Mouse (Mus musculus) cortical plate, adult 2 months (tissue): ENCODE data around the gene Zfp865.

ENCODE experiments used
- CTCF ChIP-seq: fragments of 200-500 bp; IDR thresholded peaks from 2 replicates; pipeline ENCODE4 v1.5.1; 2011; ENCODE audit warnings: mild to moderate bottlenecking, control low read depth, low read length; ENCODE audit not compliant: insufficient read depth; ENCODE audit errors: extremely low read depth
- POLR2A ChIP-seq: fragments of 200-500 bp; IDR thresholded peaks from 2 replicates; pipeline ENCODE4 v1.6.1; 2011; ENCODE audit warnings: mild to moderate bottlenecking, low read length, control low read depth; ENCODE audit not compliant: insufficient read depth; ENCODE audit errors: extremely low read depth

DNA sequence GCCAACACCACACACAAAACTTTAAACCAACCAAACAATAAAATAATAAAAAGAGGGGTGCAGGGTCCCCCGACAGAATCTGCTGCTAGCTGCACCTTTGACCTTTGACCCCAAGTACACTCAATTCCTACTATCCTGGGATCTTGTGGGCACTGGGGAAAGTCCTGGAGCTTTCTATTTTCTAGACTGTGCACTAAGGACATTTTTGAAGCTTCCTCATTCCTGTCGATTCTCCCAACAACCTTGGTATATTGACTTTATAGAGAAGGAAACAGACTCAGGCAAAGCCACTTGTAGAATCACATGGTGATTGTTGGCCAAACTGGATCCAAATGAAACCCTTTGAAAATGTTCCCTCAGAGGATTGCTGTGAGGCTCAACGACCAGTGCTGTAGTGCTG, 4.1 kb upstream of the Zfp865 start:
- TF ChIP-seq CTCF: no peak
- no peak for TF ChIP-seq POLR2A
